ENCODE assay signal across 17 mouse cellular contexts in genomic region chr19:34756561-34757240, GRCm38 (mm10). TPM values are rescaled to one million over a fixed set of nuclear protein-coding genes. Genes with fewer than 3 reads are reported as not detected.
"Had no signal": no experiment of that assay in that cellular context is flagged by ENCODE, and none has a peak within 500 bp of the region (broad histone marks: within the 10 kb centered on the region; RNA-seq: fewer than 3 reads in every experiment).

No protein-coding gene starts in this region.

- ATAC-seq: midbrain, embryonic 13.5 days; midbrain, embryonic 15.5 days had no signal

- H3K4me3 ChIP-seq: megakaryocyte, embryonic 14.5 days; midbrain, embryonic 13.5 days; midbrain, embryonic 15.5 days; neural tube, embryonic 12.5 days; stomach, embryonic 15.5 days had no signal

- H3K9ac ChIP-seq: lung, embryonic 14.5 days; midbrain, embryonic 13.5 days; midbrain, embryonic 15.5 days; neural tube, embryonic 12.5 days; stomach, embryonic 15.5 days had no signal

- DNase-seq: lung, embryonic 14.5 days; lung, postnatal 10 days; right cerebral cortex, postnatal 14 days; thymus, adult 2 months; thymus, postnatal 25 days; thymus, postnatal 4 days had no signal

- H3K4me1 ChIP-seq: midbrain, embryonic 13.5 days; midbrain, embryonic 15.5 days; neural tube, embryonic 12.5 days; stomach, embryonic 15.5 days had no signal

- H3K36me3 ChIP-seq: midbrain, embryonic 13.5 days; midbrain, embryonic 15.5 days; neural tube, embryonic 12.5 days; stomach, embryonic 15.5 days had no signal

- H3K27ac ChIP-seq: macrophage; midbrain, embryonic 13.5 days; midbrain, embryonic 15.5 days; neural tube, embryonic 12.5 days; stomach, embryonic 15.5 days; stomach, postnatal 0 days had no signal

- H3K9me3 ChIP-seq: midbrain, embryonic 13.5 days; midbrain, embryonic 15.5 days; neural tube, embryonic 12.5 days; stomach, embryonic 15.5 days had no signal

- H3K27me3 ChIP-seq: megakaryocyte, embryonic 14.5 days; midbrain, embryonic 13.5 days; midbrain, embryonic 15.5 days; neural tube, embryonic 12.5 days; stomach, embryonic 15.5 days had no signal

- H3K4me2 ChIP-seq: lung, embryonic 14.5 days; midbrain, embryonic 11.5 days; midbrain, embryonic 13.5 days; midbrain, embryonic 15.5 days; neural tube, embryonic 12.5 days; stomach, embryonic 15.5 days had no signal

RNA-seq across cellular contexts. Expression of gene Slc16a12, which starts 9.6 kb away (rescaled TPM):
- total RNA-seq: megakaryocyte progenitor cell, adult 5-6 weeks; monocyte, adult 5-6 weeks; neutrophil, adult 5-6 weeks had no signal
- polyA plus RNA-seq: macrophage had no signal
